Mouse (Mus musculus): ENCODE measurements around the gene Tbc1d4. TPM values are rescaled to one million over a fixed set of nuclear protein-coding genes. Genes with fewer than 3 reads are reported as not detected.

Gene Tbc1d4
- 8.7 and 8.9 TPM in 2 replicates for polyA plus RNA-seq (2014; fragmentation: Nextera tagmentation; extraction: Ambion mirVana)

- Histone ChIP-seq H3K9me3 (ENCODE audit: control insufficient read depth, low read depth, low read length) (no peaks in the 10 kb centered on the region), H3K27me3 (ENCODE audit: control insufficient read depth, insufficient read depth, low read length) (no peaks in the 10 kb centered on the region), H3K4me1 (ENCODE audit: control insufficient read depth, insufficient read depth, low read length) (0 out of 2 replicates have a peak, but pooled peaks cover 3% of the 10 kb centered on the region), H3K9ac (replicated peaks; ENCODE audit: low read depth, low read length) (peak within 1 kb of the TSS; percentile 44), H3K4me2 (replicated peaks; ENCODE audit: low read depth, low read length) (peak within 1 kb of the TSS; percentile 97), H3K36me3 (ENCODE audit: control insufficient read depth, insufficient read depth, low read length) (no peaks in the 10 kb centered on the region), H3K27ac (ENCODE audit: low read length) (peak within 1 kb of the TSS; percentile 53; the same call in 1 of the 2 replicates), H3K4me3 (ENCODE audit: low read depth, low read length) (peak within 1 kb of the TSS; percentile 79)
- peak; percentile 90 for ATAC-seq (ENCODE audit: insufficient number of reproducible peaks, insufficient read depth, low FRiP score, low read depth)
- under 1% methylated on average over 62 of the region's 62 CpGs for WGBS
These were observed at the start of gene Tbc1d4 for GRCm38 (mm10) chr14:101608519-101609368. Gene Tbc1d4, minus strand, starts transcription at chr14:101609191.

GRCm38 (mm10) chr14:101656307-101656706 lies 47.3 kb upstream of the Tbc1d4 start:
- Histone ChIP-seq H3K9me3 (ENCODE audit: control insufficient read depth, low read depth, low read length) (no peaks in the 10 kb centered on the region), H3K27ac (ENCODE audit: low read length) (no peak overlapping the region), H3K4me1 (ENCODE audit: control insufficient read depth, insufficient read depth, low read length) (peaks cover 2% of the 10 kb centered on the region; the same call in 1 of the 2 replicates), H3K27me3 (ENCODE audit: control insufficient read depth, insufficient read depth, low read length) (no peaks in the 10 kb centered on the region), H3K36me3 (ENCODE audit: control insufficient read depth, insufficient read depth, low read length) (no peaks in the 10 kb centered on the region), H3K9ac (replicated peaks; ENCODE audit: low read depth, low read length) (no peak overlapping the region), H3K4me3 (ENCODE audit: low read depth, low read length) (no peak overlapping the region), H3K4me2 (replicated peaks; ENCODE audit: low read depth, low read length) (no peak overlapping the region)
- no peak for ATAC-seq (ENCODE audit: insufficient number of reproducible peaks, insufficient read depth, low FRiP score, low read depth)
- WGBS: 84% methylated on average over 10 of the region's 10 CpGs

DNA sequence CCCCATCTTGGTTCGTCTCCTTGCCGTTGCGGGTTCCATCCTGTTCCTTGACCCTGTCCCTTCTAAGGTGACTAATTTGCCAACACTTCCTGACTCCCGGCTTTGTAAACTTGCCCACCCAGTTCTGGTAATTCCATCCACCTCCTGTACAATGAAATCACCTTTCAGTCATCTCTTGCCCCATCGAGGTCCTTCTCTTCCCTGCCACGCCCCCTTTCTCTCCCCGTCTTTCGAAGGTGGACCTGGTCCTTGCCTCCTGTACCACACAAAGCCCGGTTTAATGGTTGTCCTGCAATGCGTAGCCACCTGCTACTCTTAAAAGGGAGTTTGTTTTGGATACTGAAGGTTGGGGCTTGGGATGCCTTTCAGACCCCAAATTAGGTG lies 45.5 kb upstream of the Tbc1d4 start:
- H3K4me1 ChIP-seq (ENCODE audit: control insufficient read depth, insufficient read depth, low read length): peaks cover 2% of the 10 kb centered on the region; the same call in 1 of the 2 replicates
- H3K4me3 ChIP-seq (ENCODE audit: low read depth, low read length): peak overlapping the region; percentile 95
- no peak overlapping the region for H3K27ac ChIP-seq (ENCODE audit: low read length)
- no peaks in the 10 kb centered on the region for H3K27me3 ChIP-seq (ENCODE audit: control insufficient read depth, insufficient read depth, low read length)
- peak overlapping the region; percentile 91 for H3K4me2 ChIP-seq (replicated peaks; ENCODE audit: low read depth, low read length)
- H3K9ac ChIP-seq (replicated peaks; ENCODE audit: low read depth, low read length): peak overlapping the region; percentile 63
- under 1% methylated on average over 10 of the region's 10 CpGs for WGBS
- peak; percentile 34 for ATAC-seq (ENCODE audit: insufficient number of reproducible peaks, insufficient read depth, low FRiP score, low read depth)
- H3K36me3 ChIP-seq (ENCODE audit: control insufficient read depth, insufficient read depth, low read length): no peaks in the 10 kb centered on the region
- H3K9me3 ChIP-seq (ENCODE audit: control insufficient read depth, low read depth, low read length): no peaks in the 10 kb centered on the region

GRCm38 (mm10) chr14:101653581-101654525 lies 44.9 kb upstream of the Tbc1d4 start, which contains the start of gene Uchl3:
Gene Uchl3, plus strand, starts transcription at chr14:101653967.
- under 1% methylated on average over 80 of the region's 81 CpGs for WGBS
- Histone ChIP-seq H3K4me2 (replicated peaks; ENCODE audit: low read depth, low read length) (peak within 1 kb of the TSS; percentile 91), H3K27me3 (ENCODE audit: control insufficient read depth, insufficient read depth, low read length) (no peaks in the 10 kb centered on the region), H3K36me3 (ENCODE audit: control insufficient read depth, insufficient read depth, low read length) (no peaks in the 10 kb centered on the region), H3K4me1 (ENCODE audit: control insufficient read depth, insufficient read depth, low read length) (peaks cover 2% of the 10 kb centered on the region; the same call in 1 of the 2 replicates), H3K27ac (ENCODE audit: low read length) (peak within 1 kb of the TSS; percentile 63), H3K9ac (replicated peaks; ENCODE audit: low read depth, low read length) (peak within 1 kb of the TSS; percentile 63), H3K9me3 (ENCODE audit: control insufficient read depth, low read depth, low read length) (no peaks in the 10 kb centered on the region), H3K4me3 (ENCODE audit: low read depth, low read length) (peak within 1 kb of the TSS; percentile 95)
- peak; percentile 87 for ATAC-seq (ENCODE audit: insufficient number of reproducible peaks, insufficient read depth, low FRiP score, low read depth)

GRCm38 (mm10) chr14:101652571-101652970 lies 43.6 kb upstream of the Tbc1d4 start:
- whole genome bisulfite sequencing: 84% methylated on average over 6 of the region's 6 CpGs
- Histone ChIP-seq H3K36me3 (ENCODE audit: control insufficient read depth, insufficient read depth, low read length) (no peaks in the 10 kb centered on the region), H3K4me2 (replicated peaks; ENCODE audit: low read depth, low read length) (no peak overlapping the region), H3K27ac (ENCODE audit: low read length) (no peak overlapping the region), H3K9me3 (ENCODE audit: control insufficient read depth, low read depth, low read length) (no peaks in the 10 kb centered on the region), H3K4me3 (ENCODE audit: low read depth, low read length) (no peak overlapping the region), H3K9ac (replicated peaks; ENCODE audit: low read depth, low read length) (no peak overlapping the region), H3K4me1 (ENCODE audit: control insufficient read depth, insufficient read depth, low read length) (peaks cover 2% of the 10 kb centered on the region; the same call in 1 of the 2 replicates), H3K27me3 (ENCODE audit: control insufficient read depth, insufficient read depth, low read length) (no peaks in the 10 kb centered on the region)
- ATAC-seq (ENCODE audit: insufficient number of reproducible peaks, insufficient read depth, low FRiP score, low read depth): no peak

GRCm38 (mm10) chr14:101650551-101650950 lies 41.6 kb upstream of the Tbc1d4 start:
- Histone ChIP-seq H3K27me3 (ENCODE audit: control insufficient read depth, insufficient read depth, low read length) (no peaks in the 10 kb centered on the region), H3K4me1 (ENCODE audit: control insufficient read depth, insufficient read depth, low read length) (peaks cover 2% of the 10 kb centered on the region; the same call in 1 of the 2 replicates), H3K9me3 (ENCODE audit: control insufficient read depth, low read depth, low read length) (no peaks in the 10 kb centered on the region), H3K4me2 (replicated peaks; ENCODE audit: low read depth, low read length) (no peak overlapping the region), H3K9ac (replicated peaks; ENCODE audit: low read depth, low read length) (no peak overlapping the region), H3K4me3 (ENCODE audit: low read depth, low read length) (no peak overlapping the region), H3K36me3 (ENCODE audit: control insufficient read depth, insufficient read depth, low read length) (no peaks in the 10 kb centered on the region), H3K27ac (ENCODE audit: low read length) (no peak overlapping the region)
- WGBS: 85% methylated on average over 4 of the region's 4 CpGs
- ATAC-seq (ENCODE audit: insufficient number of reproducible peaks, insufficient read depth, low FRiP score, low read depth): no peak

GRCm38 (mm10) chr14:101644948-101645347 lies 36.0 kb upstream of the Tbc1d4 start:
- Histone ChIP-seq H3K9ac (replicated peaks; ENCODE audit: low read depth, low read length) (no peak overlapping the region), H3K36me3 (ENCODE audit: control insufficient read depth, insufficient read depth, low read length) (no peaks in the 10 kb centered on the region), H3K9me3 (ENCODE audit: control insufficient read depth, low read depth, low read length) (no peaks in the 10 kb centered on the region), H3K27me3 (ENCODE audit: control insufficient read depth, insufficient read depth, low read length) (no peaks in the 10 kb centered on the region), H3K27ac (ENCODE audit: low read length) (no peak overlapping the region), H3K4me3 (ENCODE audit: low read depth, low read length) (no peak overlapping the region), H3K4me1 (ENCODE audit: control insufficient read depth, insufficient read depth, low read length) (no peaks in the 10 kb centered on the region), H3K4me2 (replicated peaks; ENCODE audit: low read depth, low read length) (no peak overlapping the region)
- 73% methylated on average over 1 of the region's 1 CpGs for WGBS
- no peak for ATAC-seq (ENCODE audit: insufficient number of reproducible peaks, insufficient read depth, low FRiP score, low read depth)
